Mouse (Mus musculus) heart, postnatal 0 days (tissue): Measurements from ENCODE around the gene Nt5c2. TPM values are rescaled to one million over a fixed set of nuclear protein-coding genes. Genes with fewer than 3 reads are reported as not detected.
A peak's percentile ranks its signal among the peaks of the same experiment; 100 is the strongest.

Source experiments
- ATAC-seq: fragments of 200-750 bp; cut with Nextera tagmentation; 2 replicates; pipeline ENCODE4 v1.8.0; 2017; ENCODE audit warnings: low read depth, moderate number of reproducible peaks, moderate library complexity; ENCODE audit not compliant: insufficient read depth
- DNase-seq: peaks from one replicate; pipeline ENCODE4 v3.0.0-alpha.2; 2016; ENCODE audit warnings: low spot score
- H3K27ac ChIP-seq: fragments of 300-500 bp; sonication (generic); 2 replicates; pipeline ENCODE4 v1.5.1; 2014; ENCODE audit warnings: low read depth, mild to moderate bottlenecking
- H3K27me3 ChIP-seq: fragments of 300-500 bp; sonication (generic); 2 replicates; pipeline ENCODE4 v1.6.1; 2014; ENCODE audit warnings: low read length, mixed read lengths; ENCODE audit not compliant: control insufficient read depth, insufficient read depth
- H3K36me3 ChIP-seq: fragments of 300-500 bp; sonication (generic); replicated peaks from 2 replicates; pipeline ENCODE4 v1.6.1; 2014; ENCODE audit warnings: low read length, mixed read lengths; ENCODE audit not compliant: control insufficient read depth, insufficient read depth
- H3K4me1 ChIP-seq: fragments of 300-500 bp; sonication (generic); 2 replicates; pipeline ENCODE4 v1.6.1; 2014; ENCODE audit warnings: antibody characterized with exemption; ENCODE audit not compliant: control insufficient read depth, insufficient read depth
- H3K4me2 ChIP-seq: fragments of 300-500 bp; sonication (generic); 2 replicates; pipeline ENCODE4 v1.6.1; 2014; ENCODE audit warnings: low read depth, mild to moderate bottlenecking, low read length, moderate library complexity
- H3K4me3 ChIP-seq: fragments of 300-500 bp; sonication (generic); 2 replicates; pipeline ENCODE4 v1.5.1; 2014; ENCODE audit warnings: low read depth, low read length
- H3K9ac ChIP-seq: fragments of 300-500 bp; sonication (generic); replicated peaks from 2 replicates; pipeline ENCODE4 v1.6.1; 2014; ENCODE audit warnings: low read depth, low read length, mixed read lengths
- H3K9me3 ChIP-seq: fragments of 300-500 bp; sonication (generic); replicated peaks from 2 replicates; pipeline ENCODE4 v1.6.1; 2016; ENCODE audit warnings: low read length; ENCODE audit not compliant: control insufficient read depth
- CTCF ChIP-seq: IDR thresholded peaks from 2 replicates; pipeline ENCODE4 v1.5.1; 2016; ENCODE audit warnings: antibody characterized with exemption, control low read depth, low read depth
- EP300 ChIP-seq: IDR thresholded peaks from 2 replicates; pipeline ENCODE4 v1.6.1; 2016; ENCODE audit warnings: antibody characterized with exemption, low read depth
- WGBS: fragments of 180-500 bp; shearing (Covaris S2); extraction: QIAGEN DNeasy Blood & Tissue Kit; methylation state at CpG from one replicate; pipeline ENCODE4 v1.1.7; 2014; 5-methylcytosine and 5-hydroxymethylcytosine counted together
- polyA plus RNA-seq: library from polyadenylated mRNA; unstranded; fragments of >200 nt; fragmentation: Nextera tagmentation; extraction: Ambion mirVana; gene quantifications from 2 replicates; pipeline ENCODE4 v1.2.1, GENCODE M21; 2015
- total RNA-seq: library from RNA; depleted of rRNA; stranded (reverse); fragments of >200 nt; gene quantifications from 2 replicates; pipeline ENCODE4 v1.2.3, GENCODE M21; 2014; ENCODE audit warnings: low replicate concordance

Gene Nt5c2
- total and polyA plus RNA-seq, 2 experiments from 2014 or later: 33.9 to 111 TPM

GRCm38 (mm10) chr19:46871096-46871495 lies 143.9 kb downstream of the Nt5c2 start:
- DNase-seq (no peak), ATAC-seq (no peak)
- H3K27ac ChIP-seq: no peak overlapping the region
- no peaks in the 10 kb centered on the region for H3K4me1 ChIP-seq
- H3K9ac ChIP-seq: no peak overlapping the region
- WGBS: 94% methylated on average over 4 of the region's 4 CpGs
- no peak overlapping the region for H3K4me3 ChIP-seq
- H3K36me3 ChIP-seq: no peaks in the 10 kb centered on the region
- no peaks in the 10 kb centered on the region for H3K27me3 ChIP-seq
- no peak for TF ChIP-seq CTCF
- TF ChIP-seq EP300: no peak
- no peak overlapping the region for H3K4me2 ChIP-seq
- H3K9me3 ChIP-seq: no peaks in the 10 kb centered on the region

GRCm38 (mm10) chr19:46869526-46869925 lies 145.4 kb downstream of the Nt5c2 start:
- WGBS: 9% methylated on average over 6 of the region's 6 CpGs
- Histone ChIP-seq H3K9ac (no peak overlapping the region), H3K4me1 (no peaks in the 10 kb centered on the region), H3K36me3 (no peaks in the 10 kb centered on the region), H3K4me3 (no peak overlapping the region), H3K9me3 (no peaks in the 10 kb centered on the region), H3K4me2 (no peak overlapping the region), H3K27me3 (no peaks in the 10 kb centered on the region), H3K27ac (no peak overlapping the region)
- peak; percentile 75 for DNase-seq
- peak; percentile 89 for TF ChIP-seq CTCF
- no peak for TF ChIP-seq EP300
- ATAC-seq: peak; percentile 56; the same call in 1 of the 2 replicates

GRCm38 (mm10) chr19:46869049-46869448 lies 145.9 kb downstream of the Nt5c2 start:
- H3K36me3 ChIP-seq: no peaks in the 10 kb centered on the region
- no peaks in the 10 kb centered on the region for H3K9me3 ChIP-seq
- H3K27ac ChIP-seq: no peak overlapping the region
- no peaks in the 10 kb centered on the region for H3K4me1 ChIP-seq
- no peak overlapping the region for H3K9ac ChIP-seq
- H3K4me2 ChIP-seq: no peak overlapping the region
- H3K4me3 ChIP-seq: no peak overlapping the region
- no peak for ATAC-seq
- no peak for DNase-seq
- TF ChIP-seq CTCF (no peak), EP300 (no peak)
- H3K27me3 ChIP-seq: no peaks in the 10 kb centered on the region
- 59% methylated on average over 11 of the region's 11 CpGs for WGBS

GRCm38 (mm10) chr19:46865381-46865780 lies 149.6 kb downstream of the Nt5c2 start:
- ATAC-seq (no peak), DNase-seq (no peak)
- Histone ChIP-seq H3K27me3 (no peaks in the 10 kb centered on the region), H3K4me2 (no peak overlapping the region), H3K4me1 (no peaks in the 10 kb centered on the region), H3K9ac (no peak overlapping the region), H3K27ac (no peak overlapping the region), H3K36me3 (no peaks in the 10 kb centered on the region), H3K4me3 (no peak overlapping the region), H3K9me3 (no peaks in the 10 kb centered on the region)
- no peak for TF ChIP-seq CTCF
- no peak for TF ChIP-seq EP300
- WGBS: 48% methylated on average over 4 of the region's 4 CpGs

- no peaks in the 10 kb centered on the region for H3K36me3 ChIP-seq
Measured at GRCm38 (mm10) chr19:46864731-46865331, 150.1 kb downstream of the Nt5c2 start.

DNA sequence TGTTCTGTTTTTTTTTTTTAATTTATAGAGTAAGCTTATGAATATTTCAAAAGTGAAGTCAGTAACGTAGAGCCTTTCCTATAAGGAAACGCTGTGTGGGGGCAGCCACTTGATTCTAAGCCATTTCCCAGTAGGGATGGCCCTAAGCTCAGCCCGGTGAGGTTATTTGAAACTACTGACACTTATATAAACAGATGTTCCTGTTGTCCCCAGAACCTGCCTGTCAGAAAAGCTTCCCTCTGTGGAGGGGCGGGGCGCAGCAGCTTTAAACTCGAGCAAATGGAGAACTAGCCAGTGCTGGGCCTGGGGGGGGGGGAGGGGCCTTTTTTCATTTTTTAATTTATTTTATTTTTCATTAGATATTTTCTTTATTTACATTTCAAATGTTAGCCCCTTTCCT lies 150.9 kb downstream of the Nt5c2 start:
- Histone ChIP-seq H3K4me1 (no peaks in the 10 kb centered on the region), H3K27me3 (no peaks in the 10 kb centered on the region), H3K4me3 (no peak overlapping the region), H3K27ac (no peak overlapping the region), H3K36me3 (no peaks in the 10 kb centered on the region), H3K9me3 (no peaks in the 10 kb centered on the region), H3K4me2 (no peak overlapping the region), H3K9ac (no peak overlapping the region)
- DNase-seq: no peak
- 59% methylated on average over 6 of the region's 6 CpGs for WGBS
- TF ChIP-seq CTCF (no peak), EP300 (no peak)
- ATAC-seq: no peak

More at GRCm38 (mm10) chr19:46864731-46865331, 150.1 kb downstream of the Nt5c2 start:
- H3K9me3 ChIP-seq: no peaks in the 10 kb centered on the region
- H3K4me1 ChIP-seq: no peaks in the 10 kb centered on the region
- no peak overlapping the region for H3K27ac ChIP-seq
- no peak for DNase-seq
- no peaks in the 10 kb centered on the region for H3K27me3 ChIP-seq
- 46% methylated on average over 6 of the region's 6 CpGs for WGBS
- no peak for ATAC-seq
- H3K9ac ChIP-seq: no peak overlapping the region
- TF ChIP-seq EP300 (no peak), CTCF (no peak)
- no peak overlapping the region for H3K4me2 ChIP-seq
- no peak overlapping the region for H3K4me3 ChIP-seq
